Mouse (Mus musculus): Measurements from ENCODE around the gene Nicn1.
"Not testable (repeated sequence)": the region's sequence is repeated elsewhere in the genome, so short reads cannot be mapped to it uniquely, and the experiment has no call there.

Gene Nicn1

GRCm38 (mm10) chr9:108290016-108290750 lies at the start of gene Nicn1:
Gene Nicn1 (plus strand): TSS chr9:108290429.
- DNase-seq (ENCODE audit: low spot score in 2 of 2), result peak; percentile 61 to 84

- DNase-seq (ENCODE audit: low spot score in 2 of 2), result no peak
Measured at GRCm38 (mm10) chr9:108244540-108244939, 45.7 kb upstream of the Nicn1 start.

GRCm38 (mm10) chr9:108244984-108245383 lies 45.2 kb upstream of the Nicn1 start:
- DNase-seq (ENCODE audit: low spot score in 2 of 2), result no peak

- no peak for DNase-seq (ENCODE audit: low spot score in 2 of 2)
Measured at GRCm38 (mm10) chr9:108248957-108249356, 41.3 kb upstream of the Nicn1 start.

- no peak for DNase-seq (ENCODE audit: low spot score in 2 of 2)
Measured at GRCm38 (mm10) chr9:108251877-108252276, 38.4 kb upstream of the Nicn1 start.

GRCm38 (mm10) chr9:108252766-108253165 lies 37.5 kb upstream of the Nicn1 start:
- DNase-seq (ENCODE audit: low spot score in 2 of 2), result no peak

GRCm38 (mm10) chr9:108260526-108260925 lies 29.7 kb upstream of the Nicn1 start:
- no peak for DNase-seq (ENCODE audit: low spot score in 2 of 2)

GRCm38 (mm10) chr9:108261865-108262264 lies 28.4 kb upstream of the Nicn1 start:
- DNase-seq (ENCODE audit: low spot score in 2 of 2), result no peak

GRCm38 (mm10) chr9:108262494-108263049 lies 27.7 kb upstream of the Nicn1 start:
- no peak for DNase-seq (ENCODE audit: low spot score in 2 of 2)

GRCm38 (mm10) chr9:108263131-108263681 lies 27.0 kb upstream of the Nicn1 start:
- DNase-seq (ENCODE audit: low spot score in 2 of 2), result peak in 1 of 2 experiments; percentile 42

GRCm38 (mm10) chr9:108263690-108264190 lies 26.5 kb upstream of the Nicn1 start, which contains the start of gene Dag1:
Gene Dag1 (minus strand): TSS chr9:108263958.
- DNase-seq (ENCODE audit: low spot score in 2 of 2), result peak; percentile 98 to 99

GRCm38 (mm10) chr9:108264191-108264921 lies 25.9 kb upstream of the Nicn1 start:
- peak in 1 of 2 experiments; percentile 21 for DNase-seq (ENCODE audit: low spot score in 2 of 2)

GRCm38 (mm10) chr9:108266261-108266935 lies 23.8 kb upstream of the Nicn1 start:
- no peak for DNase-seq (ENCODE audit: low spot score in 2 of 2)

- DNase-seq (ENCODE audit: low spot score in 2 of 2), result no peak
Measured at GRCm38 (mm10) chr9:108267691-108268090, 22.5 kb upstream of the Nicn1 start.

GRCm38 (mm10) chr9:108268701-108269100 lies 21.5 kb upstream of the Nicn1 start:
- DNase-seq (ENCODE audit: low spot score in 2 of 2), result not testable (repeated sequence)

- DNase-seq (ENCODE audit: low spot score in 2 of 2), result no peak
Measured at GRCm38 (mm10) chr9:108271941-108272340, 18.3 kb upstream of the Nicn1 start.

GRCm38 (mm10) chr9:108272691-108273090 lies 17.5 kb upstream of the Nicn1 start:
- DNase-seq (ENCODE audit: low spot score in 2 of 2), result no peak

- DNase-seq (ENCODE audit: low spot score in 2 of 2), result no peak
Measured at GRCm38 (mm10) chr9:108273485-108273884, 16.7 kb upstream of the Nicn1 start.

- DNase-seq (ENCODE audit: low spot score in 2 of 2), result no peak
Measured at GRCm38 (mm10) chr9:108274476-108275330, 15.5 kb upstream of the Nicn1 start.

GRCm38 (mm10) chr9:108275331-108275659 lies 14.9 kb upstream of the Nicn1 start:
- no peak for DNase-seq (ENCODE audit: low spot score in 2 of 2)

Measured in cerebellum, postnatal 4 days (tissue).